Mouse (Mus musculus): Measurements from ENCODE around the gene Sfxn5. TPM values are rescaled to one million over a fixed set of nuclear protein-coding genes. Genes with fewer than 3 reads are reported as not detected.
A peak's percentile ranks its signal among the peaks of the same experiment; 100 is the strongest.

Sfxn5 gene
- total RNA-seq, 2 experiments from 2014 or later, result 167 to 175 TPM

DNA sequence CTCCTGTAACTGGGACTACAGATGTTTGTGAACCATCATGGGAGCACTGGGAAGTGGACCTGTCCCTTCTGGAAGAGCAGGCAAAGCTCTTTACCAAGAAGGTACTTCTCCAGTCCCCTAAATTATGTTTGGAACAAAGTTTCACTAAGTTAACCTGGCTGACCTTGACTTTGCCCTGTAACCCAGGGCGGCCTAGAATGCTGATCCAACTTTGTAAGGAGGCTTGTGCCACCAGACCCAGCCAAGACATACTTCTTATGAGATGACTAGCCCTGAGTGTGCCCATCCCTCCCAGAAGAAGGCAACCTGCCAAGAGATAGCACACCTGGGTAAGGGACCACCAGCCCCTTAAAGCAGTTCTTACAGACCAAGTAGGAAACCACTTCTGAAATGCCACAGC lies 25.7 kb upstream of the Sfxn5 start:
- TF ChIP-seq CTCF (conservative IDR thresholded peaks at IDR 0.05), result no peak

DNA sequence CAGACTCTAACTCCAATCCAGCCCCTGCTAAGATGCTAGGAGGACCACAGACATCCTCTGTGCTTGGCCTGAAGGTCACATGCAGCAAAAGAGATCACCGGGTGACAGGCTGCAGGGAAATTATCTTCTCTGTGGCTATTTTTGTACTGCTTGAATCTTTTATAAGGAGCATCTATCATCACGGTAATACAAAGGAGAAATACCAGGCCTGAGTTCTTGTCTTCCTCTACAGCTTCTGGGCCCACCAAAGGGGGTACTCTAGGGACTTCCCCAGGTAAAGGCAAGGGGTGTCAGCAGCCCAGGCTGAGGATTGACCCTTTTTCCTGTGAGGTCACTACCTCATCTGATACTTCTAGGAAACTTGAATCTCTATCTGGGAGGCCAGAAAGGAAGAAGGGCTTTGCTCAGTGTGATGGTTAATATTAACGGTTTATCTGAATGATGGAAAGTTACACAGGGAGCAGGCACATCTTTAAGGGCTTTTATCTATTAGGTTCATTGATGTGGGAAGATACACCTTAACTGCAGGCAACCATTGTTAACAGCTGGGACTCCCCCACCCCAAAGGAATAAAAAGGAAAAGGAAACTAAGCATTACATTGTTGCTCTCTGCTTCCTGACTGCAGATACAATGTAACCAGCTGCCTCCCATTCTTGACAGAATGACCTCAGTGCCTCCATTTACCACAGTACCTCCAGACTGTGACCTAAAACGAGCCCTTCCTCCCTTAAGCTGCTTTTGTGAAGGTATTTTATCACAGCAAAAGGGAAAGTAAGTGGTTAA lies 23.7 kb upstream of the Sfxn5 start:
- Histone ChIP-seq H3K27ac (no peak overlapping the region), H3K4me3 (no peak overlapping the region)
- DNase-seq (ENCODE audit: low spot score in 2 of 2), result no peak

More for the DNA sequence above, 25.7 kb upstream of the Sfxn5 start:
- DNase-seq (ENCODE audit: low spot score in 2 of 2), result no peak
- H3K27ac ChIP-seq, result no peak overlapping the region
- no peak overlapping the region for H3K4me3 ChIP-seq

DNA sequence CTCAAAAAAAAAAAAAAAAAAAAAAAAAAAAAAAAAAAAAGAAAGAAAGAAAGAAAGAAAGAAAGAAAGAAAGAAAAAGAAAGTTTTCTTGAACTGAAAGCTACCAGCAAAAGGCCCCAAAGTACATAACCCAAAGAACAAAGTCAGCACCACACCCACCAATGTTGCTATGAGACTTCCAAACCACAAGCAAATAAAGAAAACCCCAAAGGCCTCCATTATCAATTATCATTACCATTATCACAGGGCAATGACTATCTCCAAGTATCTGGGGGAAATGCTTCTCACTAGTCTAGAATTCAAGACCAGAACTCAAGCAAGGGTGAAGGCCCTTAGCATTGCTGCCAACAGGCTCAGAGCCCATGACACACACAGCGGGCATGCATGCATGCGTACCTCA lies 22.5 kb upstream of the Sfxn5 start:
- DNase-seq (ENCODE audit: low spot score in 2 of 2), result no peak
- TF ChIP-seq CTCF (conservative IDR thresholded peaks at IDR 0.05), result no peak
- H3K27ac ChIP-seq, result no peak overlapping the region
- H3K4me3 ChIP-seq, result no peak overlapping the region

More for the DNA sequence above, 23.7 kb upstream of the Sfxn5 start:
- no peak for TF ChIP-seq CTCF (conservative IDR thresholded peaks at IDR 0.05)

DNA sequence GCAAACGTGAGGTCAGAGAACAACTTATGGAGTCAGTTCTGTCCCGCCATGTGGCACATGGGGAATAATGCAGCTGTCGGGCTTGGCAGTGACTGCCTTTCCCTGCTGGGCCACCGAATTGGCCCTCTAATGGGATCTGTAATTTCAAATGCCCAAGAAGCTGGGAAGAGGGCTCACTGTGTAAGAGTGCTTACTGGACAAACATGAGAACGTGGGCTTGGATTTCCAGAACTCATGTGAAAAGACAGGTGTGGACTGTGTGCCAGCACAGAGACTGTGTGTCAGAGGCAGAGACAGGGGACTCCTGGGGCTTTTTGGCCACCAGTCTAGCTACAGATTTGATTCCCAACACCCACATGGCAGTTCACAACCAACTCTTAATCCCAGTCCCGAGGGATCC lies 21.5 kb upstream of the Sfxn5 start:
- H3K4me3 ChIP-seq, result no peak overlapping the region
- TF ChIP-seq CTCF (conservative IDR thresholded peaks at IDR 0.05), result no peak

DNA sequence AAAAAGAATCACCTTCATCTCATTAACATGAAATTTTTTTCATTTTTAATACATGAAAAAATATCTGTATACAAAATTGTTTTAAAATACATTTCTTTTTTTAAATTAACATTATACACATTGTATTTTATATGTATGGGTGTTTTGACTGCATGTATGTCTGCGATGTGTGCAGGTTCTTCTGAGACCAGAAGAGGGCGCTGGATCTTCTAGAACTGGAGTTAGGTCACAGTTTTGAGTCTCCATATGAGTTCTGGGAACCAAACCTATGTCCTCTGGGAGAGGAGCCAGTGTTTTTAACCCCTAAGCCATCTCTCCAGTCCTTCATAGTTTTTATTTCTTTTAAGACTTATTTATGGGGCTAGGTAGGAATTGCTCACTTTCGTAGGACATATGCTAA lies 20.5 kb upstream of the Sfxn5 start:
- no peak overlapping the region for H3K4me3 ChIP-seq
- DNase-seq (ENCODE audit: low spot score in 2 of 2), result no peak
- TF ChIP-seq CTCF (conservative IDR thresholded peaks at IDR 0.05), result peak; percentile 64
- no peak overlapping the region for H3K27ac ChIP-seq

More for the DNA sequence above, 21.5 kb upstream of the Sfxn5 start:
- no peak overlapping the region for H3K27ac ChIP-seq
- no peak for DNase-seq (ENCODE audit: low spot score in 2 of 2)

DNA sequence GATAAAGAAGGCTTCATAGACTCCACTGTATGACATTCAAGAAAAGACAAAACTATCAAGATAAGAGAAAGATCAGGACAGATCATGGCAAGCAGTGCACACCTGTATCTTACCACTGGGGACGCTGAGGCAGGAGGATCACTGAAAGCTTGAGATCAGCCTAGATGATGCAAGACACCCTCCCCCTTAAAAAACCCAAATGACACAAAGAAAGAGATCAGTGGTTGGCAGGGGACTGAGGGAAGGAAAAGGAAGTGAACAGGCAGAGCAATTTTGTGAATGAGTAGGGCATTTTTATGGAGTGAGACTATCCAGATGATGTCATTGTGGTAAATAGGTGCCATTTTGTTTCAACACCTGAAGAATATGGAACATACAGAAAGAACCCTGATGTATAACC lies 16.9 kb upstream of the Sfxn5 start:
- H3K4me3 ChIP-seq, result no peak overlapping the region
- H3K27ac ChIP-seq, result no peak overlapping the region
- DNase-seq (ENCODE audit: low spot score in 2 of 2), result no peak
- TF ChIP-seq CTCF (conservative IDR thresholded peaks at IDR 0.05), result no peak

DNA sequence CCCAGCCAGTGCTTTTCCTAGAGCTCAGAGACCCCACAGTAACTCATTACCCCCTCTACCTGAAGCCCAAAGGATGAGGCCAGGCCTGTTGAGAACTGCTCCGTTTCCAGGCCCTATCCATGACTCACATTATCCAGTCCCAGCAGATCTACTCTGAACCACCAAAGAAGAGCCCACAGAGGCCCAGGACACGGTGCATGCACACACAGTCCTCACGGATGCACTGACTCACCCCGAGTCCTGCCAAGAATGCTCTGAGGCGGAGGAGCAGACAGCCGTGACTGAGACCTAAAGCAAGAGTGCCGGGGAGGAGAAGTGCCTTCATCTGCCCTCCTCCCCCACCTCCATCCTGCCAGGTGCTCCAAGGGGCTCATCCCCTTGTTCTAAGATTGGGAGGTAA lies 16.0 kb upstream of the Sfxn5 start:
- TF ChIP-seq CTCF (conservative IDR thresholded peaks at IDR 0.05), result no peak
- Histone ChIP-seq H3K27ac (no peak overlapping the region), H3K4me3 (no peak overlapping the region)
- peak; percentile 41 to 54 for DNase-seq (ENCODE audit: low spot score in 2 of 2)

DNA sequence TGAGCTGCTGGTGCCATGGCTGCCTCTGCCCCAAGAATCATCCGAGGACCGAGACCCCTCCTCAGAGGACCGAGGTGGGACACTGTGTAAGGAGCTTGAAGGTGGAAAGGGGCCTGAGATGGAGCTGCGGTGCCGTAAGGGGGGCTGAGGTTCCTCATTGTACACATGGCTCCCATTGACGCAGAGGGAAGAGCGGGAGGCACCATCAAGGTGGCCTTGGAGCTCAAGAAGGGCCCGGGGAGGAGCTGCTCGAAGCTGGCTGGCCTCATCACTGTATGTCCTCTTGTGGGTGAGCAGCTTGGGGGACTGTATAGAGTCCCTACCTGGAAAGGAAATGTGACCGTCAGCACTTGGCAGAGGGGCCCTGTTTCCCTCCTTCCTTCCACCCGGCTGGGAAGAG lies 14.9 kb upstream of the Sfxn5 start:
- no peak for DNase-seq (ENCODE audit: low spot score in 2 of 2)
- no peak for TF ChIP-seq CTCF (conservative IDR thresholded peaks at IDR 0.05)
- Histone ChIP-seq H3K4me3 (no peak overlapping the region), H3K27ac (no peak overlapping the region)

DNA sequence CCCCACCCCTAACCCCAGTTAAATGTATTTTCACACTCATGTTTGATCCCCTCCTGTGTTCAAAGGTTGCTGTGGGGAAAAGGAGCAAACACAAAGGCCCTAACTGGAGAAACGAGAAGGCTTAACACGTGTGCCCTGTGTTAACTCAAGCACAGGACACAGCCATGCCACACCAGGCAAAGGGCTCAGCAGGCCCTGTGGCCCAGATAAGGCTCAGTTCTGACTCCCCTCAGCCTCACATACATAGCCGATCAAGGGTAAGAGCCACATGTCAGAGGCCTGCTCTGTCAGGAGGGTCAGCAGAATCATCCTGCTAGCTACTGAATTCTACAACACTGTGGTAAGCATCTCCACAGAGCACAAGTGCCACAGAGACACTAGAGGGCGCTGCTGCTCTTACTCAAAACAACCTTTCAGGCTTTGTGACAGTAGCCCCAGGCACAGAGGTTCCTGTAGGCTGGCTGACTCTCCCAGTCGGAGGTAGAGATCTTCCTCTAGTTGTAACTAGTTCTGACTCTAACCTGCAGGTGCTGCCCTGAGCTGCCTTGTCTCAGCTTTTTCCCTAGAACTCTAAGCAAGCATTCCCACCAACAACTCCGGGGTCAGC lies 12.9 kb upstream of the Sfxn5 start:
- peak; percentile 79 to 86 for DNase-seq (ENCODE audit: low spot score in 2 of 2)
- no peak overlapping the region for H3K4me3 ChIP-seq
- no peak overlapping the region for H3K27ac ChIP-seq
- TF ChIP-seq CTCF (conservative IDR thresholded peaks at IDR 0.05), result peak; percentile 99

DNA sequence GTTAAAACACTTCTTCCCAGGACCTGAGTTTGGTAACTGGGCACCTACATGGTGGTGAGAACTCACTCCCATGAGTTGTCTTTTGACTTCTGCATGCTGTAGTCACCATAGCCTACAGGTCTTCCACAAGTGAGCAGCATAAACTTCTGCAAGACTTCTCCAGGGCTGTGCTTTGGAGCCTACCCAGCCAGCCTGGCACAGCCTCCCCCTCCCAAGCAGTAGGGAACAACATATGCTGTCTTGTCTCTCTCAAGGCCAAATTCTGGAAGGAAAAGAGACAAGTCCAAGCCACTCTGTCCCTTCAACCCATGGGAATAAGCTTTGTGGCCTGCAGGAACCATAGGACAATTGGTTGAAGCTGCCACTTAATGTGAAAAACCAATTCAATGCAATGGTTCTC lies 11.7 kb upstream of the Sfxn5 start:
- Histone ChIP-seq H3K27ac (no peak overlapping the region), H3K4me3 (no peak overlapping the region)
- no peak for DNase-seq (ENCODE audit: low spot score in 2 of 2)
- no peak for TF ChIP-seq CTCF (conservative IDR thresholded peaks at IDR 0.05)

DNA sequence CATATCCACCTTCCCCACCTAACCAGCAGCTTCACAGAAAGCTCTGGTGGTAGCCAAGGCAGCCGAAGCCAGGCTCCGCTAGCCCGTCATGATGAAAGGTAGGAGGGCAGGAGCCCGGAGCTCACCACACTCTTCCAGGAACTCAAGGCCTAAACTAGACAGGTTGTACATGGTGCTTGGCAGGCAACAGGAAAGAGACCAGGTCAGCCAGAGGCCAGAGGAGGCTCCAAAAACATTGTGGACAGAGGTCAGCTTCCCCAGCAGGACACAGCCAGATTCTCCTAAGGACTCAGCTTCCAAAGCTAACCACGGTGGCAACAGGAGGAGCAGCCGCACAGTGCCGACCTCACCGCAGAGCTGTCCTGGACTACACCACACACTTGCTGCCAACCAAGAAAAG lies 9.8 kb upstream of the Sfxn5 start:
- Histone ChIP-seq H3K4me3 (no peak overlapping the region), H3K27ac (no peak overlapping the region)
- TF ChIP-seq CTCF (conservative IDR thresholded peaks at IDR 0.05), result no peak
- no peak for DNase-seq (ENCODE audit: low spot score in 2 of 2)

DNA sequence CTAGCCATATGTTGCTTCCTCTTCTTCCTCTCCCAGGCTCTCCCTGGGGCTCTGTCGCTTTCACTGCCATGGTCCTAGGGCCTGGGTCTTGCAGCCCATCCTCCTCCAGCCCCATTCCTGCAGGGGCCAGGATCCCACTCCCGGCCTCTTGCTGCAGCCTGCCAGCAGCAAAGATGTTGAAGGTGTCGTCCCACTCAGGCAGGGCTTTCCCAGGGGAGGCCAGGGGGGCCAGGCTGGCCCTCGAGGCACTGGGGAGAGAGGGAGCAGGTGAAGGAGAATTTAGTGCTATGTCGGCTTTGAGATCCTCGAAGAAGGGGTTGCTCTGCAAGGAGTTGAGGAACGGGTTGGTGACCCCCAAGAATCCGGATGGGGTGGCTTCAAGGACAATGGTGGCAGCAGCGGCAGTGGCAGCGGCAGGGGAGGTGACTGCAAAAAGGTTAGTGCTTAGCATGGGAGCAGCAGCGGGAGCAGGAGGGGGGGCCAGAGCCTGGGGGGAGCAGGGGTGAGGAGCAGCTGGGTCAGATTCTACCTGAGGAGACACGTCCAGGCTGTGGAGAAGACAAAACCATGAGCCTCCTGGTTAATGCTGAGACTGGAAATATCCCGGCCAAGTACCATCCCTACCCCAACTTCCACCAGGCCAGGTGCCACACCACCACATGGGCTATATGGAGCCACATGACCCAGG lies 8.7 kb upstream of the Sfxn5 start:
- DNase-seq (ENCODE audit: low spot score in 2 of 2), result no peak
- H3K4me3 ChIP-seq, result no peak overlapping the region
- no peak for TF ChIP-seq CTCF (conservative IDR thresholded peaks at IDR 0.05)
- no peak overlapping the region for H3K27ac ChIP-seq

DNA sequence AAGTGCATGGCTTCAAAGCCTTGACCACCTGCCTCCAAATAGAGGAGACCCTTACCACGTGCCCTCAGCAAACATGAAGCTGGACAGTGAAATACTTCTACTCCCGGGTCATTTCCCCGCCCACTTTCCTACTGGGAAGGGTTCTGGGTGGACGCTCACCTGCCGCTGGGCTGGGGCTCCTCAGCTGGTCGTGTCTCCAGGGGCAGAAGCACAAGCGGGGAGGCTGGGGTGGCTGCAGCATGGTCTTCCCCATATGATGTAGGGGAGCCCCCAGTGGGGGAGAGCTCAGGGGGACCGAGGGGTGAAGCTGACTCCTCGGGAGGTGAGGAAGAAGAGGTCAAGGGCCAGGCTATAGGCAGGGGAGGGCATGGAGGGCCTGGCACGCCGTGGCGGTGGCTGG lies 7.0 kb upstream of the Sfxn5 start:
- no peak for TF ChIP-seq CTCF (conservative IDR thresholded peaks at IDR 0.05)
- no peak for DNase-seq (ENCODE audit: low spot score in 2 of 2)
- no peak overlapping the region for H3K4me3 ChIP-seq

More for the DNA sequence above, 7.0 kb upstream of the Sfxn5 start:
- H3K27ac ChIP-seq, result no peak overlapping the region
